Mouse (Mus musculus) CH12.LX (cell line): ENCODE data around the gene Nup188. TPM values are rescaled to one million over a fixed set of nuclear protein-coding genes. Genes with fewer than 3 reads are reported as not detected.

Experiments
- DNase-seq: peaks from one replicate; pipeline ENCODE4 v3.0.0-alpha.2; 2013; ENCODE audit errors: extremely low read depth
- H3K27ac ChIP-seq: 2 replicates; pipeline ENCODE4 v1.5.1; 2012; ENCODE audit warnings: low read depth, mild to moderate bottlenecking, control low read depth, moderate library complexity; ENCODE audit not compliant: insufficient read depth
- H3K27me3 ChIP-seq: replicated peaks from 2 replicates; pipeline ENCODE3; 2012; ENCODE audit warnings: inconsistent platforms
- H3K36me3 ChIP-seq, 2 experiments: replicated peaks in 1 of 2; 2 replicates each; pipeline versions ENCODE3 to v1.6.1; 2012; ENCODE audit warnings: inconsistent platforms in 1 of 2, low read length in 1 of 2, mild to moderate bottlenecking in 1 of 2, mixed read lengths in 1 of 2, moderate library complexity in 1 of 2; ENCODE audit not compliant: control insufficient read depth in 1 of 2, insufficient read depth in 1 of 2
- H3K4me1 ChIP-seq, 2 experiments: 2 replicates each; pipeline ENCODE4 v1.6.1; 2012; ENCODE audit warnings: inconsistent platforms in 1 of 2, moderate library complexity in 1 of 2; ENCODE audit not compliant: insufficient read depth in 2 of 2, control insufficient read depth in 1 of 2
- H3K4me2 ChIP-seq: 2 replicates; pipeline ENCODE4 v1.6.1; 2012; ENCODE audit warnings: low read depth, mild to moderate bottlenecking, control low read depth; ENCODE audit not compliant: poor library complexity, insufficient read depth, severe bottlenecking
- H3K4me3 ChIP-seq, 3 experiments: fragments of 150-350 bp in 1 of 3; sonication (generic) in 1 of 3; replicated peaks in 1 of 3; 2 replicates each; pipeline versions ENCODE3 to v1.5.1; 2011 to 2012; ENCODE audit warnings: low read depth in 2 of 3, low read length in 2 of 3, mild to moderate bottlenecking in 2 of 3, moderate library complexity in 2 of 3, control low read depth in 1 of 3, improper control_type of control experiment in 1 of 3, inconsistent platforms in 1 of 3, mixed read lengths in 1 of 3; ENCODE audit not compliant: poor library complexity in 1 of 3
- H3K79me2 ChIP-seq: replicated peaks from 2 replicates; pipeline ENCODE4 v1.6.1; 2012; ENCODE audit warnings: mild to moderate bottlenecking, moderate library complexity; ENCODE audit not compliant: control insufficient read depth, poor library complexity, insufficient read depth, severe bottlenecking; ENCODE audit errors: extremely low read depth
- H3K9ac ChIP-seq: 2 replicates; pipeline ENCODE4 v1.6.1; 2012; ENCODE audit warnings: low read depth, mild to moderate bottlenecking, control low read depth, moderate library complexity; ENCODE audit not compliant: insufficient read depth
- H3K9me3 ChIP-seq: replicated peaks from 2 replicates; pipeline ENCODE3; 2012; ENCODE audit warnings: low read length, inconsistent platforms, mixed read lengths
- BHLHE40 ChIP-seq: IDR thresholded peaks from 2 replicates; pipeline ENCODE4 v1.6.1; 2011; ENCODE audit warnings: mild to moderate bottlenecking, low read depth, low read length, improper control_type of control experiment
- CHD1 ChIP-seq: IDR thresholded peaks from 2 replicates; pipeline ENCODE4 v1.6.1; 2012; ENCODE audit warnings: low read depth, low read length, improper control_type of control experiment, inconsistent platforms
- CTCF ChIP-seq, 2 experiments: IDR thresholded peaks in 1 of 2; conservative IDR thresholded peaks in 1 of 2; 2 replicates each; pipeline ENCODE4 v1.5.1; 2011 to 2012; ENCODE audit warnings: low read depth in 2 of 2, low read length in 2 of 2, improper control_type of control experiment in 1 of 2, inconsistent platforms in 1 of 2, mild to moderate bottlenecking in 1 of 2, moderate library complexity in 1 of 2
- E2F4 ChIP-seq: IDR thresholded peaks from 2 replicates; pipeline ENCODE4 v1.6.1; 2011; ENCODE audit warnings: low read depth, low read length, improper control_type of control experiment; ENCODE audit not compliant: insufficient replicate concordance
- ELF1 ChIP-seq: IDR thresholded peaks from 2 replicates; pipeline ENCODE4 v1.6.1; 2014; ENCODE audit warnings: low read depth, mild to moderate bottlenecking, inconsistent platforms, low read length, improper control_type of control experiment
- HCFC1 ChIP-seq: IDR thresholded peaks from 2 replicates; pipeline ENCODE4 v1.6.1; 2012; ENCODE audit warnings: low read depth, mild to moderate bottlenecking, inconsistent platforms, low read length, improper control_type of control experiment
- IRF4 ChIP-seq: IDR thresholded peaks from 2 replicates; pipeline ENCODE4 v1.6.1; 2014; ENCODE audit warnings: low read depth, mild to moderate bottlenecking, inconsistent platforms, low read length, improper control_type of control experiment
- JUN ChIP-seq: IDR thresholded peaks from 2 replicates; pipeline ENCODE4 v1.6.1; 2011; ENCODE audit warnings: low read depth, mild to moderate bottlenecking, low read length, improper control_type of control experiment, moderate library complexity; ENCODE audit not compliant: insufficient read depth
- MAX ChIP-seq: IDR thresholded peaks from 2 replicates; pipeline ENCODE4 v1.6.1; 2011; ENCODE audit warnings: low read length, improper control_type of control experiment
- MAZ ChIP-seq: IDR thresholded peaks from 2 replicates; pipeline ENCODE4 v1.6.1; 2012; ENCODE audit warnings: low read depth, mild to moderate bottlenecking, inconsistent platforms, low read length, improper control_type of control experiment, moderate library complexity
- MYC ChIP-seq: IDR thresholded peaks from 2 replicates; pipeline ENCODE4 v1.6.1; 2011; ENCODE audit warnings: low read depth, mild to moderate bottlenecking, improper control_type of control experiment, low read length
- POLR2A ChIP-seq: IDR thresholded peaks from 2 replicates; pipeline ENCODE4 v1.6.1; 2011; ENCODE audit warnings: low read depth, mild to moderate bottlenecking, improper control_type of control experiment, low read length
- POLR2AphosphoS2 ChIP-seq: IDR thresholded peaks from 2 replicates; pipeline ENCODE4 v1.6.1; 2011; ENCODE audit warnings: low read depth, low read length, improper control_type of control experiment
- RAD21 ChIP-seq: IDR thresholded peaks from 2 replicates; pipeline ENCODE4 v1.6.1; 2011; ENCODE audit warnings: low read depth, mild to moderate bottlenecking, low read length, improper control_type of control experiment, moderate library complexity
- SIN3A ChIP-seq: IDR thresholded peaks from 2 replicates; pipeline ENCODE4 v1.6.1; 2012; ENCODE audit warnings: low read length, improper control_type of control experiment, inconsistent platforms
- TBP ChIP-seq: conservative IDR thresholded peaks from 2 replicates; pipeline ENCODE4 v1.6.1; 2011; ENCODE audit warnings: low read depth, low read length, improper control_type of control experiment
- USF2 ChIP-seq: conservative IDR thresholded peaks from 2 replicates; pipeline ENCODE4 v1.6.1; 2011; ENCODE audit warnings: low read depth, low read length, improper control_type of control experiment
- ZKSCAN1 ChIP-seq: IDR thresholded peaks from 2 replicates; pipeline ENCODE4 v1.6.1; 2012; ENCODE audit warnings: low read depth, inconsistent platforms, low read length, improper control_type of control experiment, borderline replicate concordance
- ZMIZ1 ChIP-seq: IDR thresholded peaks from 2 replicates; pipeline ENCODE4 v1.6.1; 2012; ENCODE audit warnings: low read depth, mild to moderate bottlenecking, inconsistent platforms, low read length, improper control_type of control experiment
- dilution Hi-C: fragments of 300-500 bp; cut with MboI; formaldehyde crosslinking; loops from 2 replicates; pipeline ENCODE4 v1.14.3; 2020; ENCODE audit warnings: low sequenced_read_pairs; ENCODE audit not compliant: extremely low pct_unique_long_range_greater_than_20kb, extremely low pct_ligation_motif_present
- in situ Hi-C: fragments of 300-500 bp; cut with MboI; formaldehyde crosslinking; loops from 3 replicates; pipeline ENCODE4 v1.14.3; 2019; ENCODE audit warnings: low sequenced_read_pairs, low pct_ligation_motif_present, low pct_unique_long_range_greater_than_20kb, mixed read lengths
- polyA plus RNA-seq: library from polyadenylated mRNA; unstranded; fragments of >175 nt; gene quantifications from 2 replicates; pipeline ENCODE4 v1.2.1, GENCODE M21; 2012; ENCODE audit warnings: low read depth; ENCODE audit not compliant: insufficient read length
- total RNA-seq, 2 experiments: library from RNA; depleted of rRNA; stranded (reverse); fragments of 300-350 nt in 1 of 2; fragments of >200 nt in 1 of 2; gene quantifications; 2 replicates each; pipeline ENCODE4 v1.2.3; 2012 to 2014

The Nup188 gene
- total and polyA plus RNA-seq, 3 experiments: 19.7 to 58.8 (median 47.6) TPM

DNA sequence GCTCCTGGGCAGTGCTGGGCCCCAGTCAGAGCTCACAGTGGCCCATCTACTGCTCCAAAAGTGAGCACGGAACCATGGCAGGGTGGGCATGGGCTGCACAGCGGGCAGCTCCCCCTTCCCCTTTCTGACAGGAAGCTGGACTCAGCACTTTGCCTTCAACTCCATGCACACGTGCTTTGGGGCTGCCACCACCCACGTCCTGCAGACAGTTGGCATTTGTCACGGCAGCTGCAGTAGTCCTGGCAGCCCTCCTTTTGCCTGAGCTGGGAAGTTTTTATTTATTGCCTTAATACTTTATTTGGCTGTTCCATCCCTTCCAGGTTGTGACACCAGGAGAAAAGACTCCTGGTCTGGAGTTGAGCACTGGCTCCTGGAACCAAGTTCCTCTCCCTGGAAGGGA, 98.6 kb downstream of the Nup188 start:
- no peak overlapping the region for H3K27ac ChIP-seq
- no peak overlapping the region for H3K4me2 ChIP-seq
- no peak for DNase-seq
- no peaks in the 10 kb centered on the region for H3K9me3 ChIP-seq
- dilution Hi-C loops: no loop called here
- H3K27me3 ChIP-seq: no peaks in the 10 kb centered on the region
- H3K4me1 ChIP-seq: no peaks in the 10 kb centered on the region
- TF ChIP-seq E2F4 (no peak), CTCF (conservative IDR thresholded peaks at IDR 0.05 in 1 of 2, IDR thresholded peaks at IDR 0.05 in 1 of 2; ENCODE audit: low read depth in 2 of 2, low read length in 2 of 2) (no peak), ZMIZ1 (no peak)
- H3K4me3 ChIP-seq: no peak overlapping the region
- no peaks in the 10 kb centered on the region for H3K79me2 ChIP-seq
- H3K9ac ChIP-seq: no peak overlapping the region
- in situ Hi-C loops: no loop called here
- peaks cover 32 to 61% of the 10 kb centered on the region in 2 experiments for H3K36me3 ChIP-seq

DNA sequence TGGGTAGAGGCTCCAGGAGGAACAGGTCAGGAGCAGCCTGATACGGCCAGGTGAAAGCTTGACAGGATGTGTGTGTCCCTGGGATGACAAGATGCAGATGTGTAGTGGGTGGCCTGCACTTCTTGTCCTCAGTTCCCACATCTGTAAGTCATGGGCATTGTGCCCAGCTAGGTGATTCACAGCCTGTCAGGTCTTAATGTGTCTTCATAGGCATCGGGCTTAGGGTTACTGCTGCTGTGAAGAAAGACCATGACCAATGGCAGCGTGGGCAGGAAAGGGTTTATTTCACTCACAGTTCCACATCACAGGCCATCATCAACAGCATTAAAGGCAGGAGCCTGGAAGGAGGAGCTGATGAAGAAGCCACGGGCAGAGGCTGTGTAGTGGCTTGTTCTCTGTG, 99.4 kb downstream of the Nup188 start:
- Histone ChIP-seq H3K36me3 (peaks cover 32 to 55% of the 10 kb centered on the region in 2 experiments), H3K79me2 (no peaks in the 10 kb centered on the region), H3K27me3 (no peaks in the 10 kb centered on the region), H3K9ac (no peak overlapping the region)
- DNase-seq: no peak
- no peak for TF ChIP-seq HCFC1
- no peak for TF ChIP-seq POLR2A
- TF ChIP-seq BHLHE40: no peak
- TF ChIP-seq CTCF (conservative IDR thresholded peaks at IDR 0.05 in 1 of 2, IDR thresholded peaks at IDR 0.05 in 1 of 2; ENCODE audit: low read depth in 2 of 2, low read length in 2 of 2): no peak
- no peak for TF ChIP-seq MYC
- TF ChIP-seq ZMIZ1: no peak
- no peak for TF ChIP-seq ELF1
- TF ChIP-seq RAD21: no peak
- TF ChIP-seq TBP: no peak
- no peak for TF ChIP-seq MAX
- no peak for TF ChIP-seq JUN
- TF ChIP-seq CHD1: no peak
- TF ChIP-seq ZKSCAN1: no peak
- TF ChIP-seq POLR2AphosphoS2: no peak
- no peak for TF ChIP-seq SIN3A
- TF ChIP-seq IRF4: no peak
- TF ChIP-seq MAZ: no peak
- no peak for TF ChIP-seq USF2
- TF ChIP-seq, all 38 proteins: peak for 0
- in situ Hi-C loops: no loop called here
- Histone ChIP-seq H3K27ac (no peak overlapping the region), H3K9me3 (no peaks in the 10 kb centered on the region), H3K4me3 (no peak overlapping the region), H3K4me2 (no peak overlapping the region), H3K4me1 (no peaks in the 10 kb centered on the region)
- dilution Hi-C loops: no loop called here
